Mouse (Mus musculus) adrenal gland, adult 10 weeks (tissue): ENCODE data around the gene Itih5. TPM values are rescaled to one million over a fixed set of nuclear protein-coding genes. Genes with fewer than 3 reads are reported as not detected.

Source experiments
- polyA plus RNA-seq: library from polyadenylated mRNA; stranded (reverse); fragments of 350-450 nt; fragmentation: Illumina TruSeq; extraction: RNeasy Lipid Tissue Mini Kit (QIAGEN cat#74804); gene quantifications from one replicate; pipeline ENCODE4 v1.2.3, GENCODE M21; 2014; ENCODE audit warnings: low read depth, low replicate concordance

The Itih5 gene
- polyA plus RNA-seq, result 50.1 TPM

GRCm38 (mm10) chr2:10153201-10154075 lies at the start of gene Itih5:
Gene Itih5, plus strand, starts transcription at chr2:10153571.

GRCm38 (mm10) chr2:10131296-10131695 lies 22.1 kb upstream of the Itih5 start, which contains the start of gene Itih2:
Gene Itih2, minus strand, starts transcription at chr2:10131396.

Other genes starting within 250 kb of the Itih5 start
- 15.3 TPM for gene Taf3, start 105.0 kb upstream of the Itih5 start, polyA plus RNA-seq
- 834 TPM for gene Atp5c1, start 73.1 kb upstream of the Itih5 start, polyA plus RNA-seq
- gene Kin, start 73.0 kb upstream of the Itih5 start, polyA plus RNA-seq, result 26.6 TPM
- 34.8 TPM for gene Itih2, start 22.2 kb upstream of the Itih5 start, polyA plus RNA-seq
- gene Sfmbt2, start 216.9 kb downstream of the Itih5 start, polyA plus RNA-seq, result 0.70 TPM